Mouse (Mus musculus) G1E (cell line): ENCODE measurements around the gene Chadl. TPM values are rescaled to one million over a fixed set of nuclear protein-coding genes. Genes with fewer than 3 reads are reported as not detected.

ENCODE experiments used
- ATAC-seq: 2 replicates; pipeline ENCODE4 v1.8.0; 2016; ENCODE audit warnings: mild to moderate bottlenecking; ENCODE audit not compliant: insufficient number of reproducible peaks, poor library complexity, low FRiP score, severe bottlenecking; ENCODE audit errors: extremely low read depth
- DNase-seq: peaks from one replicate; pipeline ENCODE4 v3.0.0; 2012; ENCODE audit warnings: low spot score
- H3K27me3 ChIP-seq: 2 replicates; pipeline ENCODE4 v1.6.1; 2012; ENCODE audit warnings: mild to moderate bottlenecking, low read length, inconsistent platforms; ENCODE audit not compliant: insufficient read depth
- H3K36me3 ChIP-seq: replicated peaks from 2 replicates; pipeline ENCODE3; 2012; ENCODE audit warnings: mild to moderate bottlenecking, inconsistent platforms
- H3K4me1 ChIP-seq: 2 replicates; pipeline ENCODE4 v1.6.1; 2012; ENCODE audit warnings: low read depth, low read length, inconsistent platforms, mixed read lengths; ENCODE audit not compliant: insufficient read depth
- H3K4me3 ChIP-seq: 2 replicates; pipeline ENCODE4 v1.5.1; 2012; ENCODE audit warnings: low read depth, mild to moderate bottlenecking, inconsistent platforms, low read length, moderate library complexity, mixed read lengths
- H3K9me3 ChIP-seq: replicated peaks from 2 replicates; pipeline ENCODE4 v1.6.1; 2012; ENCODE audit warnings: inconsistent platforms
- CTCF ChIP-seq: IDR thresholded peaks from 2 replicates; pipeline ENCODE4 v1.5.1; 2012; ENCODE audit warnings: low read depth, low read length, inconsistent platforms, mixed read lengths
- GATA1 ChIP-seq: IDR thresholded peaks from 2 replicates; pipeline ENCODE4 v1.6.1; 2012; ENCODE audit warnings: borderline replicate concordance, low read length, inconsistent platforms, mixed read lengths
- GATA2 ChIP-seq: IDR thresholded peaks from 2 replicates; pipeline ENCODE4 v1.6.1; 2012; ENCODE audit warnings: low read depth, low read length, inconsistent platforms, borderline replicate concordance
- POLR2AphosphoS5 ChIP-seq: IDR thresholded peaks from 2 replicates; pipeline ENCODE4 v1.6.1; 2012; ENCODE audit warnings: low read depth, low read length, inconsistent platforms; ENCODE audit not compliant: insufficient replicate concordance
- TAL1 ChIP-seq: conservative IDR thresholded peaks from 2 replicates; pipeline ENCODE4 v1.6.1; 2012; ENCODE audit warnings: low read depth, low read length, inconsistent platforms, mixed read lengths
- polyA plus RNA-seq: library from polyadenylated mRNA; stranded (reverse); fragments of >175 nt; gene quantifications from 2 replicates; pipeline ENCODE4 v1.2.3, GENCODE M21; 2012
- total RNA-seq, 2 experiments: library from RNA; stranded (forward) in 1 of 2; stranded (reverse) in 1 of 2; fragments of 200-1000 nt in 1 of 2; fragments of >200 nt in 1 of 2; fragmentation: Nextera tagmentation in 1 of 2; gene quantifications; 2 replicates each; pipeline ENCODE4 v1.2.3; 2014 to 2017

The Chadl gene
- total and polyA plus RNA-seq, 3 experiments: 0.05 TPM; not detected in 2

DNA sequence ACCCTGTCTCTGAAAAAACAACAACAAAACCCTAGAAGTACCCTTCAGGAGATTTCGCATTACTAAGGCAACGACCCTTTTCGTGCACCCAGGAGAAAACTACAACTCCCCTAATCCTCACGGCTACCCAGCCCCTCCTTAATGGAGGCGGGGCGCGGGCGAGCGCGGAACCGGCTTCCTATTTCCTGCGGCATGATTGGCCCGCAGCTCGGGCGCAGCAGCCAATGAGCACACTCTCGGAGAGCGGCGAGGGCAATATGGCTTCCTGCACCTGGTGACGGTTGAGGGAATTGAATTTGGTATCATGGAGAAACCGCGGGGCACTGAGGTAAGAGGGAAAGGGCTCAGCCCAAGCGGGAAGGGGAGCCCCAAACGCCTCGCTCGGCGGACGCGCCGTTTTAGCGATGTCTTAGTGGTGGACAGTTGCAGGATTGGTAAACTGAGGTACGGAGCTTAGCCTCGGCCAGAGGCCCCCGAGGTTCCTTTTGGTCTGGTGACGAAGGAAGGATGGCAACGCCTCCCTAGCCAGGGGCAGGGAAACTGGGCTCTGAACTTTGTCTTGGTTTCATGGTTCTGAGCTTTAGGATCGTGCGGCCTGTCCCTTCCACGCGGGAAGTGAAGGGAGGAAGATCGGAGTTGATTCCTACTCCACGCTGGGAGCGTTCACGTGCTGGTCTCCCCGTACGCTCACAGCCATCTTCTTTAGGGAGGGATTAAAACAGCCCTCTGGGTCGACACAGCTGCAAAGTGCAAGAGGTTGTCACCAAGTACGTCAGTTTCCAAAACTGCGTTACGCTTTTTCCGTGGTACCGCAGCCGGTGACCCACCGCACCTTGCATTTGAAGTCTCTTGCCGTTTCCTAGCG lies 33.2 kb downstream of the Chadl start, which contains the start of gene L3mbtl2:
Gene L3mbtl2 (plus strand): TSS at position 193 of the 865 bp plus-strand sequence.
- no peaks in the 10 kb centered on the region for H3K9me3 ChIP-seq
- DNase-seq (peak; percentile 95), ATAC-seq (peak; percentile 95)
- H3K4me1 ChIP-seq: peaks cover 26% of the 10 kb centered on the region
- TF ChIP-seq GATA2: no peak
- TF ChIP-seq TAL1: no peak
- TF ChIP-seq CTCF: no peak
- TF ChIP-seq POLR2AphosphoS5: no peak
- TF ChIP-seq GATA1: no peak
- H3K4me3 ChIP-seq: peak within 1 kb of the TSS; percentile 84
- H3K27me3 ChIP-seq: peaks cover 3% of the 10 kb centered on the region; the same call in 1 of the 2 replicates
- peaks cover 22% of the 10 kb centered on the region for H3K36me3 ChIP-seq

DNA sequence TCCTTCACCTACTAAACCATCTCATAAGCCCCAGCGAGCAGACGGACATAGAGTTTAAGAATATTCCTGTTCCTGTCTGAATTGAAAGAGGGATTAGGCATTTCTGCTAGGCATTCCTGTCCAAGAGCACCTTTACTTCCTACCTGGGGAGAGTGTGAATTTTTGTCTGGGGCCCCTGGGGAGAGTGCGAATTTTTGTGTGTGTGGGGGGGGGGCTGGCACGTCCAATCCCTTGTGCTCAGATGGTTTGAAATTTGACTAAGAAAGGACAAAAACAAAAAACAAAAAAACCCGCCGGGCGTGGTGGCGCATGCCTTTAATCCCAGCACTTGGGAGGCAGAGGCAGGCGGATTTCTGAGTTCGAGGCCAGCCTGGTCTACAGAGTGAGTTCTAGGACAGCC lies 33.8 kb downstream of the Chadl start:
- no peak for TF ChIP-seq TAL1
- TF ChIP-seq CTCF: no peak
- no peak for TF ChIP-seq GATA1
- no peak for TF ChIP-seq POLR2AphosphoS5
- no peak for TF ChIP-seq GATA2
- no peaks in the 10 kb centered on the region for H3K9me3 ChIP-seq
- H3K36me3 ChIP-seq: peaks cover 16% of the 10 kb centered on the region
- peaks cover 26% of the 10 kb centered on the region for H3K4me1 ChIP-seq
- DNase-seq (no peak), ATAC-seq (no peak)
- H3K27me3 ChIP-seq: peaks cover 4% of the 10 kb centered on the region
- peak overlapping the region; percentile 84; the same call in 1 of the 2 replicates for H3K4me3 ChIP-seq

DNA sequence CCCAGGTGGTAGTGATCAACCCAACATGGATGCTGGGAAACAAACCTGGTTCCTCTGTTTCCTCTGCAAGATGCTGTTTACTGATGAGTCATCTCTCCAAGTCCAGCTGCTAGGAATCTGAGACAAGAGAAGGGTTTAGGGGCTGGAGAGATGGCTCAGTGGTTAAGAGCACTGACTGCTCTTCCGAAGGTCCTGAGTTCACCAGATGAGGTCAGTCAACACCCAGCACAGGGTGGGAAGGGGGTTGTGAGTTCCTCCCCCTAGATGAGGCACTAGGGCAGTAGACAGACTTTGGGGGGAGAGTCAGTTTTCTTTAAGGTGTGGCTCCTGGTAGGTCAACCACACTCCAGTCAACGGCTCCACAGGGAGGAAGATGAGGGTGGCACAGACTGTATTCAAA lies 35.4 kb downstream of the Chadl start:
- Histone ChIP-seq H3K4me3 (no peak overlapping the region), H3K9me3 (no peaks in the 10 kb centered on the region), H3K36me3 (peaks cover under 1% of the 10 kb centered on the region), H3K4me1 (peaks cover 20% of the 10 kb centered on the region), H3K27me3 (peaks cover 6% of the 10 kb centered on the region)
- no peak for TF ChIP-seq POLR2AphosphoS5
- TF ChIP-seq TAL1: no peak
- no peak for TF ChIP-seq GATA1
- TF ChIP-seq CTCF: no peak
- TF ChIP-seq GATA2: no peak
- ATAC-seq (no peak), DNase-seq (no peak)

DNA sequence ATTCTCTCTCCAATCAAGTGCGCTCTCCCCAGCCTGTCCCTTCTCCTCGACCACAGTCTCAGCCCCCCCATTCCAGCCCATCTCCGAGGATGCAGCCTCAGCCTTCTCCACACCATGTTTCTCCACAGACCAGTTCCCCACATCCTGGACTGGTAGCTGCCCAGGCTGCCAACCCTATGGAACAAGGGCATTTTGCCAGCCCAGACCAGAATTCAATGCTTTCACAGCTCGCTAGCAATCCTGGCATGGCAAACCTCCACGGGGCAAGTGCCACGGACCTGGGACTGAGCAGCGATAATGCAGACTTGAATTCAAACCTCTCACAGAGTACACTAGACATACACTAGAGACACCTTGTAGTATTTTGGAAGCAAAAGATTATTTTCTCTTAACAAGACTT lies 46.5 kb downstream of the Chadl start:
- no peak for ATAC-seq
- DNase-seq: no peak
- TF ChIP-seq CTCF (no peak), GATA1 (no peak), GATA2 (no peak), TAL1 (no peak), POLR2AphosphoS5 (no peak)
- Histone ChIP-seq H3K9me3 (no peaks in the 10 kb centered on the region), H3K36me3 (peaks cover 63% of the 10 kb centered on the region), H3K4me3 (no peak overlapping the region), H3K4me1 (peaks cover 3% of the 10 kb centered on the region; the same call in 1 of the 2 replicates), H3K27me3 (peaks cover 3% of the 10 kb centered on the region; the same call in 1 of the 2 replicates)

DNA sequence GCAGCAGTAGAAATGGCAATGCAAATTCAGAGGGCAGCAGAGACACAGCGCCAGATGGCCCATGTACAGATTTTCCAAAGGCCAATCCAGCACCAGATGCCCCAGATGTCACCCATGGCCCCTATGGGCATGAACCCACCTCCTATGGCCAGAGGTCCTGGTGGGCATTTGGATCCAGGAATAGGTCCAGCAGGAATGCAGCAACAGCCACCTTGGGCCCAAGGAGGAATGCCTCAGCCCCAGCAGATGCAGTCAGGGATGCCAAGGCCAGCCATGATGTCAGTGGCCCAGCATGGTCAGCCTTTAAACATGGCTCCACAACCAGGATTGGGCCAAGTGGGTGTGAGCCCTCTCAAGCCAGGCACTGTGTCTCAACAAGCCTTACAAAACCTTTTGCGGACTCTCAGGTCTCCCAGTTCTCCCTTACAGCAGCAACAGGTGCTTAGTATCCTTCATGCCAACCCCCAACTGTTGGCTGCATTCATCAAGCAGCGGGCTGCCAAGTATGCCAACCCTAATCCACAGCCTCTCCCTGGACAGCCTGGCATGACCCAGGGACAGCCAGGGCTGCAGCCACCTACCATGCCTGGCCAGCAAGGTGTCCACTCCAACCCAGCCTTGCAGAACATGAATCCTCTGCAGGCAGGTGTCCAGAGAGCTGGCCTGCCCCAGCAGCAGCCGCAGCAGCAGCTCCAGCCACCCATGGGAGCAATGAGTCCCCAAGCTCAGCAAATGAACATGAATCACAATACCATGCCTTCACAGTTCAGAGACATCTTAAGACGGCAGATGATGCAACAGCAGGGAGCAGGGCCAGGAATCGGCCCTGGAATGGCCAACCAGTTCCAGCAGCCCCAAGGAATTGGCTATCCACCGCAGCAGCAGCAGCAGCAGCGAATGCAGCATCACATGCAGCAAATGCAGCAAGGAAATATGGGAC lies 47.3 kb downstream of the Chadl start:
- H3K4me1 ChIP-seq: peaks cover 3% of the 10 kb centered on the region; the same call in 1 of the 2 replicates
- ATAC-seq (no peak), DNase-seq (no peak)
- peaks cover under 1% of the 10 kb centered on the region; the same call in 1 of the 2 replicates for H3K27me3 ChIP-seq
- H3K4me3 ChIP-seq: no peak overlapping the region
- TF ChIP-seq TAL1 (no peak), GATA2 (no peak), GATA1 (no peak), POLR2AphosphoS5 (no peak)
- H3K9me3 ChIP-seq: no peaks in the 10 kb centered on the region
- peaks cover 71% of the 10 kb centered on the region for H3K36me3 ChIP-seq

Other genes starting within 250 kb of the Chadl start
- gene Rbx1, start 231.0 kb downstream of the Chadl start, total RNA-seq (2014; fragmentation: Nextera tagmentation): 63.2 and 73.1 TPM in 2 replicates
- 358 and 361 TPM in 2 replicates for gene Rbx1, start 231.0 kb downstream of the Chadl start, total RNA-seq (2017)
- gene Rbx1, start 231.0 kb downstream of the Chadl start, polyA plus RNA-seq: 23.6 and 76.8 TPM in 2 replicates
- gene Ep300, start 111.9 kb downstream of the Chadl start, total RNA-seq (2014; fragmentation: Nextera tagmentation): 224 and 232 TPM in 2 replicates
- gene Ep300, start 111.9 kb downstream of the Chadl start, total RNA-seq (2017): 34.3 and 37.1 TPM in 2 replicates
- 22.5 and 26.4 TPM in 2 replicates for gene Ep300, start 111.9 kb downstream of the Chadl start, polyA plus RNA-seq
- 39.9 and 82.0 TPM in 2 replicates for gene L3mbtl2, start 33.4 kb downstream of the Chadl start, total RNA-seq (2014; fragmentation: Nextera tagmentation)
- gene L3mbtl2, start 33.4 kb downstream of the Chadl start, total RNA-seq (2017): 35.0 and 36.5 TPM in 2 replicates
- 13.8 and 21.8 TPM in 2 replicates for gene L3mbtl2, start 33.4 kb downstream of the Chadl start, polyA plus RNA-seq
- gene Zc3h7b, start 47.8 kb upstream of the Chadl start, total RNA-seq (2014; fragmentation: Nextera tagmentation): 37.5 and 39.8 TPM in 2 replicates
- 14.2 and 14.3 TPM in 2 replicates for gene Zc3h7b, start 47.8 kb upstream of the Chadl start, total RNA-seq (2017)
- 66.6 and 76.7 TPM in 2 replicates for gene Zc3h7b, start 47.8 kb upstream of the Chadl start, polyA plus RNA-seq
- gene Rangap1, start 48.2 kb upstream of the Chadl start, total RNA-seq (2014; fragmentation: Nextera tagmentation): 58.2 and 71.6 TPM in 2 replicates
- 114 and 115 TPM in 2 replicates for gene Rangap1, start 48.2 kb upstream of the Chadl start, total RNA-seq (2017)
- gene Rangap1, start 48.2 kb upstream of the Chadl start, polyA plus RNA-seq: 183 and 245 TPM in 2 replicates
- 23.2 and 28.1 TPM in 2 replicates for gene Tef, start 105.1 kb upstream of the Chadl start, total RNA-seq (2014; fragmentation: Nextera tagmentation)
- 61.5 and 61.7 TPM in 2 replicates for gene Tef, start 105.1 kb upstream of the Chadl start, total RNA-seq (2017)
- 69.5 and 75.8 TPM in 2 replicates for gene Tef, start 105.1 kb upstream of the Chadl start, polyA plus RNA-seq
- 30.4 and 32.3 TPM in 2 replicates for gene Tob2, start 161.5 kb upstream of the Chadl start, total RNA-seq (2014; fragmentation: Nextera tagmentation)
- gene Tob2, start 161.5 kb upstream of the Chadl start, total RNA-seq (2017): 8.5 and 9.9 TPM in 2 replicates
- gene Tob2, start 161.5 kb upstream of the Chadl start, polyA plus RNA-seq: 35.4 and 37.5 TPM in 2 replicates
- gene Phf5a, start 174.6 kb upstream of the Chadl start, total RNA-seq (2014; fragmentation: Nextera tagmentation): 79.6 and 81.9 TPM in 2 replicates
- 99.2 and 121 TPM in 2 replicates for gene Phf5a, start 174.6 kb upstream of the Chadl start, total RNA-seq (2017)
- 8.0 and 10.3 TPM in 2 replicates for gene Phf5a, start 174.6 kb upstream of the Chadl start, polyA plus RNA-seq
- gene Aco2, start 175.0 kb upstream of the Chadl start, total RNA-seq (2014; fragmentation: Nextera tagmentation): 152 and 177 TPM in 2 replicates
- gene Aco2, start 175.0 kb upstream of the Chadl start, total RNA-seq (2017): 124 and 140 TPM in 2 replicates
- 142 TPM in 2 replicates for gene Aco2, start 175.0 kb upstream of the Chadl start, polyA plus RNA-seq
- gene Polr3h, start 229.0 kb upstream of the Chadl start, total RNA-seq (2014; fragmentation: Nextera tagmentation): 6.8 and 8.4 TPM in 2 replicates
- gene Polr3h, start 229.0 kb upstream of the Chadl start, total RNA-seq (2017): 25.0 and 26.7 TPM in 2 replicates
- 36.8 and 62.8 TPM in 2 replicates for gene Polr3h, start 229.0 kb upstream of the Chadl start, polyA plus RNA-seq
- not detected in 2 replicates for gene Csdc2, start 239.5 kb upstream of the Chadl start, total RNA-seq (2014; fragmentation: Nextera tagmentation)
- 0.17 TPM in 1 of 2 replicates, not detected in the other for gene Csdc2, start 239.5 kb upstream of the Chadl start, total RNA-seq (2017)
- not detected in 2 replicates for gene Csdc2, start 239.5 kb upstream of the Chadl start, polyA plus RNA-seq